Mouse (Mus musculus): ENCODE measurements around the gene Fam217b.

- TF ChIP-seq CTCF (IDR thresholded peaks at IDR 0.05; ENCODE audit: low read depth) = no peak
- TF ChIP-seq EP300 (IDR thresholded peaks at IDR 0.05; ENCODE audit: low read depth) = no peak
Observed at GRCm38 (mm10) chr2:178423223-178423622, 8.9 kb downstream of the Fam217b start.

Data from heart, postnatal 0 days (tissue).